Mouse (Mus musculus) heart, postnatal 25 days (tissue): ENCODE results near the gene Capn12. TPM values are rescaled to one million over a fixed set of nuclear protein-coding genes. Genes with fewer than 3 reads are reported as not detected.

ENCODE experiments used
- DNase-seq: peaks from one replicate; pipeline ENCODE4 v3.0.0; 2022; ENCODE audit warnings: low spot score
- intact Hi-C: fragments of 180-260 bp; cut with DNase I; formaldehyde crosslinking; loops from one replicate; pipeline ENCODE4 v1.15.1; 2025
- total RNA-seq, 2 experiments: library from RNA; stranded (reverse); gene quantifications; 2 replicates each; pipeline ENCODE4 v1.2.3; 2021

Capn12 gene
- total RNA-seq, 2 experiments from 2014 or later: 0.08 to 0.22 TPM

GRCm38 (mm10) chr7:28938654-28939053, 57.4 kb downstream of the Capn12 start:
- DNase-seq: no peak

GRCm38 (mm10) chr7:28939418-28940183, 58.4 kb downstream of the Capn12 start:
- no peak for DNase-seq
- intact Hi-C loops: loop anchor here (2.0 to 5.0 kb wide), 2 partner anchors 21 to 33 kb away; no protein-coding TSS in a partner anchor

More at GRCm38 (mm10) chr7:28938654-28939053, 57.4 kb downstream of the Capn12 start:
- intact Hi-C loops: loop anchor here (2.0 to 5.0 kb wide), 2 partner anchors 22 to 34 kb away; no protein-coding TSS in a partner anchor

- no peak for DNase-seq
- intact Hi-C loops: no loop called here
Observed at GRCm38 (mm10) chr7:28941129-28941528, 59.9 kb downstream of the Capn12 start.

- DNase-seq: no peak
- intact Hi-C loops: no loop called here
Observed at GRCm38 (mm10) chr7:28941542-28941941, 60.3 kb downstream of the Capn12 start.

Other genes starting within 250 kb of the Capn12 start
- gene Fbxo27, start 188.6 kb upstream of the Capn12 start, total RNA-seq: under 1 TPM; 0.34 to 0.39 TPM
- gene Fbxo17, start 164.6 kb upstream of the Capn12 start, total RNA-seq: under 1 TPM; 0.36 to 0.92 TPM
- 10 to 100 TPM; 56.7 to 60.6 TPM for gene Mrps12, start 139.6 kb upstream of the Capn12 start, total RNA-seq
- 10 to 100 TPM; 15.4 to 15.7 TPM for gene Sars2, start 139.4 kb upstream of the Capn12 start, total RNA-seq
- not detected for gene Ccer2, start 125.2 kb upstream of the Capn12 start, total RNA-seq
- 10 to 100 TPM; 80.0 to 80.2 TPM for gene Sirt2, start 114.7 kb upstream of the Capn12 start, total RNA-seq
- 10 to 100 TPM; 22.1 to 22.9 TPM for gene Nfkbib, start 113.9 kb upstream of the Capn12 start, total RNA-seq
- gene Rinl, start 92.5 kb upstream of the Capn12 start, total RNA-seq: 1 to 10 TPM; 1.5 to 2.2 TPM
- 100 to 1,000 TPM; 225 to 270 TPM for gene Hnrnpl, start 72.9 kb upstream of the Capn12 start, total RNA-seq
- 1,000 to 10,000 TPM; 1,337 to 1,520 TPM for gene Ech1, start 56.2 kb upstream of the Capn12 start, total RNA-seq
- 10 to 100 TPM; 28.9 to 30.7 TPM for gene Lgals4, start 47.6 kb upstream of the Capn12 start, total RNA-seq
- 1 to 10 TPM; 1.8 to 1.9 TPM for gene Lgals7, start 17.6 kb upstream of the Capn12 start, total RNA-seq
- gene Actn4, start 80.9 kb downstream of the Capn12 start, total RNA-seq: 100 to 1,000 TPM in 1 of 2 experiments, 10 to 100 TPM in 1; 77.0 to 101 TPM
- 100 to 1,000 TPM; 148 to 164 TPM for gene Eif3k, start 100.4 kb downstream of the Capn12 start, total RNA-seq
- gene Map4k1, start 100.6 kb downstream of the Capn12 start, total RNA-seq: 1 to 10 TPM in 1 of 2 experiments, under 1 TPM in 1; 0.44 to 1.3 TPM
- not detected for gene Ryr1, start 243.8 kb downstream of the Capn12 start, total RNA-seq